Mouse (Mus musculus): ENCODE data around the gene Gm1113. TPM values are rescaled to one million over a fixed set of nuclear protein-coding genes. Genes with fewer than 3 reads are reported as not detected.
A peak's percentile ranks its signal among the peaks of the same experiment; 100 is the strongest.

The Gm1113 gene
- polyA plus RNA-seq, 1 experiment from 2014 or later, result not detected

DNA sequence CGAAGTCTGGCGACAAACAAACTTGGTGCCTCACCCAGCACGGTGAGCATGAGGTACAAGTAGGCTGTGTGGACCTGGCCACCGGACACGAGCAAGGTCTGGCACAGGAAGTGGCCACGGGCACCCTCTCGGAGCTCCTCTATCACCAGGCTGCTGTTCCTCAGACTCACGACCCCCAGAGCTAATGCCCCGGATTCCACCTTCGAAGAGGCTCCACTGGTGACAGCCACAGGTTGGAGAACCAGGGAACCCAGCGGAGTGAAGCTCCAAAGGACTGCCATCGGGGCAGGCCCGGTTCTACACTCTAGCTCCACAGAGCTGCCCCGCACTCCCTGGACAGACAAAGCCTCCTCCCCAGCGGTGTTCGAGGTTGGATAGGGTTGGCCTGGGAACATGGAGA is 1.4 kb downstream of the Gm1113 start:
- no peaks in the 10 kb centered on the region for H3K36me3 ChIP-seq (ENCODE audit: control insufficient read depth, insufficient read depth, low read length)
- no peaks in the 10 kb centered on the region for H3K4me1 ChIP-seq (ENCODE audit: control insufficient read depth, insufficient read depth, low read length)
- 97% methylated on average over 16 of the region's 16 CpGs for WGBS
- no peak for ATAC-seq
- no peak overlapping the region for H3K4me2 ChIP-seq (ENCODE audit: low read length)
- H3K9me3 ChIP-seq (replicated peaks; ENCODE audit: control insufficient read depth, low read length, poor library complexity, severe bottlenecking), result no peaks in the 10 kb centered on the region
- no peak overlapping the region for H3K9ac ChIP-seq (ENCODE audit: low read depth, low read length)
- no peak overlapping the region for H3K27ac ChIP-seq (ENCODE audit: low read length)
- no peaks in the 10 kb centered on the region for H3K27me3 ChIP-seq (ENCODE audit: control insufficient read depth, insufficient read depth, low read depth, low read length)
- H3K4me3 ChIP-seq (ENCODE audit: low read depth, low read length), result no peak overlapping the region

DNA sequence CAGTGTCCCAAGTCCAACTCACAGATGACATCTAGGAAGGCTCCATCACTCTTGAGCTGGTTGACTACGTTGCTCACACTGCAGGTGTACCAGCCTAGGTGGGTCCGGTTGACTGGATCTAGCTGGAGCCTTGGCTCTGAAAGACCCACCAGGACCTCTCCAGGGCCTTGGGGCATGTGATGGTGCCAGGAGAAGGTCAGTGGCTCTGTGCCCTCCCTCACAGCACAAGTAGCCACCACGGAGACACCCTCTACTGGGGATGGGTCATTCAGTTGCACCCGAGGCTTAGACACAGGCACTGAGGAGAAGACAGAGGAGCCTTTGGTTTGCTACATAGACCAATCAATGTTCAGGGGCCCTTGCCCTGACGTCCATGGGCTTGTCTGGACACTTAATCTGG is 1.9 kb downstream of the Gm1113 start:
- Histone ChIP-seq H3K4me1 (ENCODE audit: control insufficient read depth, insufficient read depth, low read length) (no peaks in the 10 kb centered on the region), H3K9ac (ENCODE audit: low read depth, low read length) (no peak overlapping the region), H3K27me3 (ENCODE audit: control insufficient read depth, insufficient read depth, low read depth, low read length) (no peaks in the 10 kb centered on the region), H3K4me2 (ENCODE audit: low read length) (no peak overlapping the region), H3K4me3 (ENCODE audit: low read depth, low read length) (no peak overlapping the region), H3K36me3 (ENCODE audit: control insufficient read depth, insufficient read depth, low read length) (no peaks in the 10 kb centered on the region), H3K27ac (ENCODE audit: low read length) (no peak overlapping the region), H3K9me3 (replicated peaks; ENCODE audit: control insufficient read depth, low read length, poor library complexity, severe bottlenecking) (no peaks in the 10 kb centered on the region)
- WGBS, result 81% methylated on average over 5 of the region's 5 CpGs
- ATAC-seq, result no peak

GRCm38 (mm10) chr9:35513900-35514299 is 4.2 kb downstream of the Gm1113 start:
- no peak for ATAC-seq
- Histone ChIP-seq H3K9me3 (replicated peaks; ENCODE audit: control insufficient read depth, low read length, poor library complexity, severe bottlenecking) (no peaks in the 10 kb centered on the region), H3K36me3 (ENCODE audit: control insufficient read depth, insufficient read depth, low read length) (no peaks in the 10 kb centered on the region), H3K4me2 (ENCODE audit: low read length) (no peak overlapping the region), H3K4me3 (ENCODE audit: low read depth, low read length) (no peak overlapping the region), H3K27ac (ENCODE audit: low read length) (no peak overlapping the region), H3K9ac (ENCODE audit: low read depth, low read length) (no peak overlapping the region), H3K4me1 (ENCODE audit: control insufficient read depth, insufficient read depth, low read length) (no peaks in the 10 kb centered on the region), H3K27me3 (ENCODE audit: control insufficient read depth, insufficient read depth, low read depth, low read length) (no peaks in the 10 kb centered on the region)
- 86% methylated on average over 4 of the region's 4 CpGs for WGBS

DNA sequence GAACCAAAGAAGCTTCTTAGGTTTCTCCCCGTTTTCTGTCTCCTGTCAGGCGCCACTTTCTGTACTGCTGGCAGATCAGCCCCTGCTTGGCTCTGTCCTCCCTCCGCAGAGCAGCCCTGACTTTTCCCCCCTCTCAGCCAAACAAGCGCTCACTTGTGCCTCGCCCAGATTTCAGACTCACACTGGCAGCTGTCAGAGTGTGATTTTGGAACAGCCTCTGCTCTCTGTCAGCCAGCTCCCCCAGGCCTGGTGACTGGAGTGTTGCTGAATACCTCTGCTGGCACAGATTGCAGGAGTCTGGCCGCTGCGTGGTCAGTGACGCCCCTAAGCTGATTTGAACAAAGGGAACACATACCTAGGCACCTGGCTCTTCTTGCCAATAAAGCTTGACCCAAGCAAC is 9.8 kb downstream of the Gm1113 start:
- no peak overlapping the region for H3K4me3 ChIP-seq (ENCODE audit: low read depth, low read length)
- no peaks in the 10 kb centered on the region for H3K4me1 ChIP-seq (ENCODE audit: control insufficient read depth, insufficient read depth, low read length)
- H3K9ac ChIP-seq (ENCODE audit: low read depth, low read length), result no peak overlapping the region
- H3K9me3 ChIP-seq (replicated peaks; ENCODE audit: control insufficient read depth, low read length, poor library complexity, severe bottlenecking), result no peaks in the 10 kb centered on the region
- ATAC-seq, result peak; percentile 57; the same call in 1 of the 2 replicates
- H3K27me3 ChIP-seq (ENCODE audit: control insufficient read depth, insufficient read depth, low read depth, low read length), result no peaks in the 10 kb centered on the region
- H3K27ac ChIP-seq (ENCODE audit: low read length), result no peak overlapping the region
- no peaks in the 10 kb centered on the region for H3K36me3 ChIP-seq (ENCODE audit: control insufficient read depth, insufficient read depth, low read length)
- 44% methylated on average over 8 of the region's 8 CpGs for WGBS
- no peak overlapping the region for H3K4me2 ChIP-seq (ENCODE audit: low read length)

- Histone ChIP-seq H3K4me2 (ENCODE audit: low read length) (no peak overlapping the region), H3K27me3 (ENCODE audit: control insufficient read depth, insufficient read depth, low read depth, low read length) (no peaks in the 10 kb centered on the region), H3K27ac (ENCODE audit: low read length) (no peak overlapping the region), H3K4me3 (ENCODE audit: low read depth, low read length) (no peak overlapping the region), H3K9ac (ENCODE audit: low read depth, low read length) (no peak overlapping the region), H3K36me3 (ENCODE audit: control insufficient read depth, insufficient read depth, low read length) (peaks cover 2% of the 10 kb centered on the region; the same call in 1 of the 2 replicates), H3K9me3 (replicated peaks; ENCODE audit: control insufficient read depth, low read length, poor library complexity, severe bottlenecking) (no peaks in the 10 kb centered on the region), H3K4me1 (ENCODE audit: control insufficient read depth, insufficient read depth, low read length) (no peaks in the 10 kb centered on the region)
- WGBS, result 81% methylated on average over 10 of the region's 10 CpGs
- ATAC-seq, result no peak
Measured at GRCm38 (mm10) chr9:35502361-35503000, 15.6 kb downstream of the Gm1113 start.

- ATAC-seq, result no peak
- Histone ChIP-seq H3K4me3 (ENCODE audit: low read depth, low read length) (no peak overlapping the region), H3K36me3 (ENCODE audit: control insufficient read depth, insufficient read depth, low read length) (peaks cover 2% of the 10 kb centered on the region; the same call in 1 of the 2 replicates), H3K27me3 (ENCODE audit: control insufficient read depth, insufficient read depth, low read depth, low read length) (no peaks in the 10 kb centered on the region), H3K9ac (ENCODE audit: low read depth, low read length) (no peak overlapping the region), H3K9me3 (replicated peaks; ENCODE audit: control insufficient read depth, low read length, poor library complexity, severe bottlenecking) (no peaks in the 10 kb centered on the region), H3K4me2 (ENCODE audit: low read length) (no peak overlapping the region), H3K4me1 (ENCODE audit: control insufficient read depth, insufficient read depth, low read length) (no peaks in the 10 kb centered on the region), H3K27ac (ENCODE audit: low read length) (no peak overlapping the region)
- 84% methylated on average over 6 of the region's 6 CpGs for WGBS
Measured at GRCm38 (mm10) chr9:35499946-35500345, 18.1 kb downstream of the Gm1113 start.

DNA sequence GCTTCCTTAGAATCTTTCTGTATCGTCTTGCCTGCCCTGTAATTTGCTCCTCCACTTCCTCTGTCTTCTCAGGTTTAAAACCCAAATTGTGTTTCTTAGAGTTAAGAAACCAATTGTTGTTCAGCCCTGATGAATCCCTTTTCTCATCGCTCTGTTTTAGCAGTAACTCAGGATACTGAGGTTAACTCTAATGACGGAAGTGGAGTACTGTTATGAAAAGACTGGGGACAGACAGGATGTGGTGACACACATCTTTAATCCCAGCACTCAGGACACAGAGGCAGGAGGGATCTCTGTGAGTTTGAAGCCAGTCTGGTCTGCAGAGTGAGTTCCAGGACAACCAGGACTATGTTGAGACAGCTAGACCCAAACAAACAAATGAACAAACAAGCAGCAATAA is 22.6 kb downstream of the Gm1113 start:
- 64% methylated on average over 3 of the region's 3 CpGs for WGBS
- no peak overlapping the region for H3K4me3 ChIP-seq (ENCODE audit: low read depth, low read length)
- no peaks in the 10 kb centered on the region for H3K27me3 ChIP-seq (ENCODE audit: control insufficient read depth, insufficient read depth, low read depth, low read length)
- no peak overlapping the region for H3K9ac ChIP-seq (ENCODE audit: low read depth, low read length)
- no peak overlapping the region for H3K4me2 ChIP-seq (ENCODE audit: low read length)
- no peak overlapping the region for H3K27ac ChIP-seq (ENCODE audit: low read length)
- no peaks in the 10 kb centered on the region for H3K9me3 ChIP-seq (replicated peaks; ENCODE audit: control insufficient read depth, low read length, poor library complexity, severe bottlenecking)
- no peaks in the 10 kb centered on the region for H3K4me1 ChIP-seq (ENCODE audit: control insufficient read depth, insufficient read depth, low read length)
- peaks cover 6% of the 10 kb centered on the region; the same call in 1 of the 2 replicates for H3K36me3 ChIP-seq (ENCODE audit: control insufficient read depth, insufficient read depth, low read length)
- ATAC-seq, result no peak

DNA sequence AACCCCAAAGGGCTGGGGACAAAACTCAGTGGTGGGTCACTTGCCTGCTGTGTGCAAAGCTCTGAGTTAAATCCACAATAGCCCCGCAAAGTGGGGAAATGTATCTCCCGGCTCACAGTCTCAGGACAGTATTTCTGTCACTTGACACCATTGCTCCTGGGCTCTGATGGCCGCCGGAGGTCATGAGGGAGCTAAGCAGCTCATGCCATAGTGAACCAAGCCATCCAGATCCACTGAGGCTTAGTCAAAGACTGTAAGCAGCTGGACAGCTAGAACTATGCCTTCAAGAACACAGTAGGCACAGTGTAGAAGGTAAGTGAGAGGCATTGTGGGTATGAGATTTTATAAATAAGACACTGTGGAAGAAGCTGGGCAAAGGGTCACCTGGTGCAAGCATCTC is 23.1 kb downstream of the Gm1113 start:
- no peak overlapping the region for H3K27ac ChIP-seq (ENCODE audit: low read length)

DNA sequence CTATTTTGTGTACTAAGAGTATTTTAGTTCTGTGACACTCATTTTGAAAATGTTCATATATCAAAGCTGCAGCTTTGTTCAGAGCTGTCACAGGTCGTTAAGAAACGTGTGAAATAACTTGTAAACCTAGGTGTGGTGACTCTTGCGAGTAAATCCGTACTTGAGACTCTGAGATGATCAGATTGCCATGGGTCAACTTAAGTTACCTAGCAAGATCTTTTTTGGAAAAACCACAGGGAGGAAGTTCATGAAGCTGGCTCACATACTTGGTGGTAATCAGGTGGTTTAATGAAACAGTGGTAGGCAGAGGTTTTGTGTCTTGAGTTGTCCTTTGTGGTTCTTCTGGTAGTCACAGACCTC is 24.4 kb downstream of the Gm1113 start:
- Histone ChIP-seq H3K36me3 (ENCODE audit: control insufficient read depth, insufficient read depth, low read length) (peaks cover 9% of the 10 kb centered on the region; the same call in 1 of the 2 replicates), H3K9me3 (replicated peaks; ENCODE audit: control insufficient read depth, low read length, poor library complexity, severe bottlenecking) (no peaks in the 10 kb centered on the region), H3K27ac (ENCODE audit: low read length) (no peak overlapping the region), H3K4me2 (ENCODE audit: low read length) (no peak overlapping the region), H3K27me3 (ENCODE audit: control insufficient read depth, insufficient read depth, low read depth, low read length) (no peaks in the 10 kb centered on the region), H3K4me1 (ENCODE audit: control insufficient read depth, insufficient read depth, low read length) (no peaks in the 10 kb centered on the region), H3K9ac (ENCODE audit: low read depth, low read length) (no peak overlapping the region), H3K4me3 (ENCODE audit: low read depth, low read length) (no peak overlapping the region)
- WGBS, result 71% methylated on average over 4 of the region's 4 CpGs
- no peak for ATAC-seq

More for the DNA sequence above, 23.1 kb downstream of the Gm1113 start:
- no peak overlapping the region for H3K4me3 ChIP-seq (ENCODE audit: low read depth, low read length)
- 61% methylated on average over 4 of the region's 4 CpGs for WGBS
- no peak overlapping the region for H3K9ac ChIP-seq (ENCODE audit: low read depth, low read length)
- H3K4me1 ChIP-seq (ENCODE audit: control insufficient read depth, insufficient read depth, low read length), result no peaks in the 10 kb centered on the region
- no peak overlapping the region for H3K4me2 ChIP-seq (ENCODE audit: low read length)
- H3K27me3 ChIP-seq (ENCODE audit: control insufficient read depth, insufficient read depth, low read depth, low read length), result no peaks in the 10 kb centered on the region
- no peak for ATAC-seq
- H3K9me3 ChIP-seq (replicated peaks; ENCODE audit: control insufficient read depth, low read length, poor library complexity, severe bottlenecking), result no peaks in the 10 kb centered on the region
- peaks cover 6% of the 10 kb centered on the region; the same call in 1 of the 2 replicates for H3K36me3 ChIP-seq (ENCODE audit: control insufficient read depth, insufficient read depth, low read length)
